Mouse (Mus musculus) lung, postnatal 4 days (tissue): Measurements from ENCODE around the gene Tyro3.

ENCODE experiments used
- DNase-seq, 2 experiments: peaks; one replicate each; pipeline ENCODE4 v3.0.0; 2021

The Tyro3 gene

DNA sequence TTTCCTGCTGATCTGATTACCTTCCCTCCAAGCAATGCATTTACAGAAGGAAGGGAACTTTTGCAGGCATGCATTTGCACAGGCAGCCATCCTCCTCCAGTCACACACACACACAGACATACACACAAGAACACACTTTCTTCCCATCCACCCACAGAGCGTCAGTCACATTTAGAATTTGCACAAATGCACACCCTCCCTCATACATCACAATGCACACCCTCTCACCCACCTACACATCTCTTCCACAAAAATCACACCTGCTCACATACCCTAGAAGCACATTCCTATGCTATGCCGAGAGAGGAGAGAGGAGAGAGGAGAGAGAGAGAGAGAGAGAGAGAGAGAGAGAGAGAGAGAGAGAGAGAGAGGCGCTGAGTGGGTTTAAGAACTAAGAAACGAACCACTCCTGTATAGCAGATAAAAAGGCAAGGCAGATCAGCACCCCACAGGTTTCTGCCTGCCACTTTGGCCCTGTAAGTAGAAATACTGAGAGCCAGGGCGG, at the start of gene Tyro3:
Gene Tyro3, plus strand, starts transcription at position 455 of the 505 bp plus-strand sequence.
- DNase-seq, result peak in 1 of 2 experiments; percentile 7

DNA sequence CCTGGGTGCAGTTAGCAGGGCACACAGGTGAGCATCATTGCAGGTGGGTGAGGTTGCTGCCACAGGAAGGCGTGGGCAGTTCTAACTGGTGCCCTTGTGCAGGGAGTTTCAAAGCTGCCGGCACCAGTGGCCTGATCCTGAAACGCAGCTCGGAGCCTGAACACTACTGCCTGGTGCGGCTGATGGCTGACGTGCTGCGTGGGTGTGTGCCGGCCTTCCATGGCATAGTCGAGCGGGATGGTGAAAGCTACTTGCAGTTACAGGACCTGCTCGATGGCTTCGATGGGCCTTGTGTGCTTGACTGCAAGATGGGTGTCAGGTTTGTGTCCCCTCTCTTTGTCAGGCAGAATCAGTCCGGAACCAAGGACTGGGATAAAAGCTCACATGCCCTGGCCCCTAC, 48.3 kb upstream of the Tyro3 start:
- no peak for DNase-seq

DNA sequence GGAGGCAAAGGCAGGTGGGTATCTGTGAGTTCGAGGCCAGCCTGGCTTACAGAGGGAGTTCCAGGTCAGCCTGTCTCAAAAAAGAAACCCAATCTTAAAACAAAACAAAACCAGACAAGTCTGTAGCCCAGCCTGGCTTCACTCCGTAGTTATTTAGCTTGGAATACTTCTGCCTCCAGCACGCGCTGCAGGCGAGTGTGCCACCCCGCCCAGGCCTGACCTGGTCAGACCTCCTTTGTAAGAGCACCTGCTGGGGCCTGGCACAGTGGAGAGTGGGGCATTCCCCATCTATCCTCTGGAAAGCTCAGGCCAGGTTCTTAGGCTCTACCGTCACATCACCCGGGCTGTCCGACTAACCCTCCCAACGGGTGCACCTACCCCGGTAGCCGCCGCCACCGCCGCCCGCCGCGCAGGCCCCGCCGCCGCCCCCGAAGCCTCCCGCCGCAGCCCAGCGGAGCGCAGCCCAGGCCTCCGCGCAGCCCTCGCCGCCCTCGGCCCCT, 39.9 kb upstream of the Tyro3 start:
- DNase-seq, result no peak

DNA sequence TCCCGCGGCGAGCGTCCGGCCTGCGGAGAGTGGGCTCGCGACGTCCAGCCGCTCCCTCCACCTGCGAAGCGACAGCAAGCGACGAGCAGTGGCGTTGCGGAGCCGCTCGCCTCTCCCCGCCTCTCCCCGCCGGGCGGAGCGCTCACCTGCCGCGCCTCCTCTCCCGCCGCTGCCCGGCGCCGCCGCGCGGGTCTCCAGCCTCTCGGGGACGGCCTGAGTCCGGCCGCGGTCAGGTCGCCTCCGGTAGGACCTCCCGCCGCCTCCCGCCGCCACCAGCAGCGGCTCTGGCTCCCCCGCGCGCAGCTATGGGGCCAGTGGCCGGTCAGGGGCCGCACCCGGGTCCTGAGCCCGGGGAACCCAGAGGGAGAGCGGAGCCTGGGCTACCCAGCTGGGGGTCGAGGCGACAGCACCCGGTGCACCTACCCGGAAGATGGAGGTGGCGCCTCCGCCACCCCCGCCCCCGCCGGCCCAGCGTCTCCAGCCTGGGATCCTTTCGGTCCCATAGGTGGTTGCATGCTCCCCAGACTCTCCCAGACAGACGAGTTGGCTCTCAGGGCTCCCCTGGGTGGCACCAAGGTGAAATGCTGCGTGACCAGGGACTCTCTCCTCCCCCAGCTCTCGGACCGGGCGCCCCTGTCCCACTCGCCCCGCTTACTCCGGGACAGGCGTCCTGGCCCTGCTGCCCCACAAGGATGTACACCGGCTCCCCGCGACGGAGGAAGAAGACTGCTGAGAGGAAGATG, 39.3 kb upstream of the Tyro3 start:
- DNase-seq, result peak; percentile 46 to 54

DNA sequence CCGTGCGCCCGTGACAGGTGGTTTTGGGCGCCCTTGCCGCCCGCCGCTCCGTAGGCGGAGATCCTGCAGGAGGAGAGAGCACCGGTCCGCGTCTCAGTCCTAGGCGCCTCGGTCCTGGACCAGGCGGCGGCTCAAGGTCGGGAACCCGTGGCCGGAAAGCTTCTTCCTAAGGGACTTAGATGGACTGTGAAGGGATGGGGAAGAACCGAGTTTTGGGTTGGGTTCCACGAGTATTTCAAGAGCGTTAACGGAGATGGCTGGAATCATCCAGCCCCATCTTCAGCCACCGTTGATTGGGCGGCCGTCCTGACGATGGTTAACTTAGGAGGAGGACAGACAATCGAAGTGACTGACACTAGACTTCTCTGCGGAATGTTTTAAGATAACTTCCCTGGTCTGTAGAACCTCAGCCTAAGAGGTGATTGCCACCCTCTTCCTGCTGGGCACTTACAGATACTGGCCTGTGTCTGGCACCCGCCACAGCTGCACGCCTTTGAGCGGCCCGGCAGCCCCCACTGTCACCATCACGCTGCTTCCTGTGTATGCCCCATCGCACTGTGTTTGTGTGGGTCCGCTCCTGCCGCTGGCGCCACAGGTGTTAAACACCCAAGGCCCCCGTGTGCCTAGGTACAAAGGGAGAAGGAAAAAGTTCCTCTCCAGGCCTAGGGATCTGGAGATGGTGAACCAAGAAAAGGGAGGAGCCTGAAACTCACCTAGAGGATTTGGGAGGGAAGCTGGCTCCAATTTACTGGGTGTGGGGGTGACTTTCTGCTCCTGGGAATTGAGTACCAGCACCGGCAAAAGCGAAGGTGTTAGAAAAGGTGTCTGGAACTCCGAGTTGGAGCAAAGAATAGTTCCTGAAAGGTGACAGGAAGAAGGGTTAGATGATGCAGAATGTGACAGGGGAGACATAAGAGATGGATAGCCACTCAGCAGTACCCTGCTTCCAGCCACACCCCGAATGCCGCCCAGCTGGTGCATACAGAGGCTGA, 38.4 kb upstream of the Tyro3 start:
- no peak for DNase-seq

DNA sequence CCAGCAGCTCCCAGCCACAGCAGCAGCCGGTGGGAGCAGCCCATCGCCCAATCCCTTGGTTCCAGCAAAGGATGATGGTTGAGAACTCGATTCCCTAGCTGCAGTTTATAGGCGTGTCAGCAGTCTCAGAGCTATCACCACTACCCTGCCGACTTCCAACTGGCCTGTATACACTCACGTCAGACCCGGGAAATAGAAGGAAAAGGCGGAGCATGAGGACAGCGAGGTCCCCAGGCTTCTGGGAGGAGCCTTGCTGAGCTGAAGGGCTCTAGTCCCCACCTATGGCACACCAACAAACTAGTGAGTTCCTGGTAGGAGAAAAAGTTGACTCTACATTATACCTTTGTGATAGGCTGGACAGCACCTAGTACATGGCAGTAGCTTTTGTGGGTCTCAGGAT, 37.3 kb upstream of the Tyro3 start, which contains the start of gene Ltk:
Gene Ltk, minus strand, starts transcription at position 181 of the 400 bp plus-strand sequence.
- DNase-seq, result no peak

DNA sequence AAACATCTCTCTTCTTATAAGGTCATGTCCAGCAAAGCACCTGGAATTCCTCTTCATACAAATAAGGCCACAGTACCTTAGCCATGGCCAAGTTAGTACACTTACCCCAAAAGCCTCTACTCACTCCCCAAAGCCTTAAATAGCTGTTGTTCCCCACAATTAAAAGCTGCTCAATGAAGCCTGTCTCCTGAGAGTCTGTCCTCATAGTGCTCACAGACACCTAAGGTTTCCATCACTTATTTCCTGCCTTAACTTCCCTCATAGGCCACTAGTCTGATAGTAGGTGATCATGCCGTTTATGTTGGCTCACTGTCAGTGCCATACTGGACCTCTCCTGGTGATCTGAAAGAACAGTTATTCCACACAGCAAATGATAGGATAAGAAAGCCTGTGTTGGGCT, 35.3 kb upstream of the Tyro3 start:
- DNase-seq, result no peak

DNA sequence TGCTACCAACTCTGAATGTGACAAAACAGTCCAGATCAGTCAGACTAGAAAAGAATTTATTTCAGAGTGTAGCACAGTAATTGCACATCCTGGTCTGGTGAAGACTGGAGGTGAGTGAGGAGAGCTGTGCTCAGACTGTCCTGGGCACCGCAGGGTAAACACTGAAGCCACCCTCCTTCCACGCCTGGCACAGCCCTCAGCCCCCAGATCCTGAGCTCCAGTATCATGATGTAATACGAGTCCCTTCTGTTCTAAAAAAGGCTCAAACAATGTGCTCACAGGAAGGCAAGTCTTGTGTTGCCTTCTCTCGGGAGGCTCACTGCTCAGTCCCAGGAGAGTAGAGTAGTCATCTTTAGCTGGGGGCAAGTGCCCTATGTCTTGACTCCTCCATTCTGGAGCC, 33.6 kb upstream of the Tyro3 start:
- DNase-seq, result no peak

DNA sequence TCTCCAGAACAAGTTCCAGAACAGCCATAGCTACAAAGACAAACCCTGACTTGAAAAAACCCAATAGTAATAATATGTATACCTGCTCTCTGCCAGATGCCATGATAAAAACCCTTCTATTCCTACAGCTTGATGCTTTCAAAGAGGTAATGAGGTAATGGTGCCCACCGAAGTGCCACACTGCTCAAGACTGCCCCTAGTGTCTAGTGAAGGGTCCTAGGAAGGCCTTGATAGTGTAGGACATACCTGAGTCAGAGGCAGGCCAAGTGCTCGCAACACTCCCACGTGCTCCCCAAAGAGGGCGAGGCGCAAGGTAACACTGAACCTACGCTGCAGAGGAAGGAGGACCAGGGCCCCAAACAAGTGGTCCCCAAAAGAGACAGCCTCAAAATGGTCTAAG, 30.3 kb upstream of the Tyro3 start:
- no peak for DNase-seq

DNA sequence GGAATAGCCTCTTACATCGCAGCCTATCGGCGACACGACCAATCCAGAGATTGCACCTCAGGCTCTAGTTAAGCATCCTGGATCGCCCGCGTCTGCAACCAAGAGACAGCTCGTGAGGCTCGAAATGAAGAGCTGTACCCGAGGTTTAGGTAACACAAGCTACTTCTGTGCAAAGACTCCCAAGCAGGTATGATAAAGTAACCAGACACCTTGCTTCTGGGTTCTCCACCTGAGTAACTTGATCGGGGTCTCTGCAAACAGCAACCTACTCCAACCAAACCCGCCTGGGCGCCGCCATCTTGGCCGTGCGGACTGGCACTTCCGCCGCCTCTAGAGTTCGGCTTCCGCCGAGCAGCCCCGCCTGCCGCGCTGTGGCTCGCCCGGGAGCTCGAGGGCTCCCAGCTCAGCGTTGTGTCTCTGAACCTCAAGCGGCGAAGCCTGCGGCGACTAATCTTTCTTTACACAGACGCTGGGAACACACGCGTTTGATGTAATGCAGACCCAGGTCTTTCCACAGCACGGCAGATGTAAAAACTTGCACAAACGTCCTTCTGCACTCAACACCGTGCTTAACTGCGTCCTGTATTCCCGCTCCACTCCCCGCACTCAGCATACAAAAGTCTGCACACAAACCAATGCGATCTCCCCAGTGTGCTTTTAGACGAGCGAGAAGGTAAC, 10.2 kb upstream of the Tyro3 start, which contains the start of gene Rpap1:
Gene Rpap1, minus strand, starts transcription at position 332 of the 678 bp plus-strand sequence.
- peak; percentile 86 for DNase-seq

DNA sequence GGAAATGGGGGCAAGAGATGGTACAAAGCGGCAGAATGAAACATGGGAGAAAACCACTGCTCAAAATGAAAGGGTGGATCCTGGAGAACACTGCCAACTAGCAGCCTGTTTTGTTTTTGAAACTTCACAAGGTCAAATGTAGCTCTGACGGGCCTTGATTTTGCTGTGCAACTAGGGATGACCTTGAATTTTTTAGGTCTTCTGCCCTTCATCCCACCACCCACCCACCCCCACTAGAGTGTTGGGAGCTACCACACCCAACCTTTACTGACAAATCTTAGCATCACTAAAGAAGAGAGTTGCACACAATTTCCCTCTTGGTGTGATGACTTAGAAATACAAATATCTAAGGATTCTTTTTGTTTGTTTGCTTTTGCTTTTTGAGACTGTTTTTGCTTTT, 7.5 kb upstream of the Tyro3 start:
- no peak for DNase-seq

DNA sequence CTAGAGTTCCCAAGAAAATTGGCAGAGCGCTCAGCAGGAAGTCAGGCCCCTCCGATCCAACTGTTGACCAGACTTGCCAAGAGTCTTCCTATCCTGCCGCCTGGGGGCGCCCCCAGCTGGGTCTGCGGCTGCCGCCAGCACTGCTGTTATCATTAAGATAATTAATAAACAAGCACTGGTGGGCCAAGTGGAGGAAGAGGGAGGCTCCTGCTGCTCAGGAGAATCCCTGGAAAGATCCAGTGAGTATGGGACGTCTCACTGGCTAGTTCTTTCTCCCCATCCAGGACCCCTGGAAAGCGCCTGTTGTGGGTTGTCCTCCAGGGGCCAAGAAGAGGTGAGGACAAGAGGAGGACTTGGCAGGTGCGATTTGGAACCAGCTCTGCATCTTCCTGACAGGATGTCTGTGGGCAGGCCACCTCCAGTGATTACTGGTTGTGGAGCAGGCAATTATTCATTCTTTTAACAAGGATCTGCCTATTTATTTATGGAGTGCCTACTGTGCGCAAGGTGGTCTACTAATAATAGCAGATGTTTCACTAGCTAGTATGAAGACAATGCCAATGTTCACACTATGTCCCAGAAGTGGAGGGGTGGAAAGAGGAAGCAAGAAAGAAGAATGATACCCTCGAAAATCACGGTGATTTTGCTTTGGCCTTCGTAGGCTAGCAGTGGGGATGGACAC, 854 bp downstream of the Tyro3 start:
- DNase-seq, result peak; percentile 86 to 89

DNA sequence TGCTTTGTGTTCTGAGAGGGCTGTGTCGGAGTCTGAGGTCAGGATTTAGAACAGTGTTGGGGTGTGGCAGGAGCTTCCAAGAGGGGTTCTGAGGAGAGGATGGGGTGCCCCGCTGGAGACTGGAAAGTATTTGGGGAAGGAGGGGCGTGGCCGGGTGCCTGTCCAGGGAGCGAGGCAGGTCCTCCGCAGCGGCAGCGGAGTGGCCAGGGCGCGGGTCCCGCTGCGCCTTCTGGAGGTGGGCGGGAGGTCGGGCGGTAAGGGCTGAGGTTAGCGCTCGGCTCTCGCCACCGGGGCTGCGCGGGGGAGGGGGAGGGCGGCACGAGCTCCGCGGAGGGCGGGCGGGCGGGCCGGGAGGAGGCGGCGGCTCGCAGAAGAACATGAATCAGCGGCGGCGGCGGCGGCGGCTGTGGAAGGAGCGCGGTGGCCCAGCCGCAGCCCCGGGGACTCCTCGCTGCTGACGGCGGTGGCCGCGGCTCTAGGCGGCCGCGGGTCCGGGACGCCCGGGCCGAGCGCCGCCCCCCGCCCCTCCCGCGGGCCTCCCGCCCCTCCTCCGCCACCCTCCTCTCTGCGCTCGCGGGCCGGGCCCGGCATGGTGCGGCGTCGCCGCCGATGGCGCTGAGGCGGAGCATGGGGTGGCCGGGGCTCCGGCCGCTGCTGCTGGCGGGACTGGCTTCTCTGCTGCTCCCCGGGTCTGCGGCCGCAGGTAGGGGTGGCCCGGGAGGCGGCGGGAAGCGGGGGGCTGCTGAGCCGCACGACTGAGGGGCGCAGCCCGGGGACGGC, 1.8 kb downstream of the Tyro3 start:
- DNase-seq, result peak; percentile 55 to 68

DNA sequence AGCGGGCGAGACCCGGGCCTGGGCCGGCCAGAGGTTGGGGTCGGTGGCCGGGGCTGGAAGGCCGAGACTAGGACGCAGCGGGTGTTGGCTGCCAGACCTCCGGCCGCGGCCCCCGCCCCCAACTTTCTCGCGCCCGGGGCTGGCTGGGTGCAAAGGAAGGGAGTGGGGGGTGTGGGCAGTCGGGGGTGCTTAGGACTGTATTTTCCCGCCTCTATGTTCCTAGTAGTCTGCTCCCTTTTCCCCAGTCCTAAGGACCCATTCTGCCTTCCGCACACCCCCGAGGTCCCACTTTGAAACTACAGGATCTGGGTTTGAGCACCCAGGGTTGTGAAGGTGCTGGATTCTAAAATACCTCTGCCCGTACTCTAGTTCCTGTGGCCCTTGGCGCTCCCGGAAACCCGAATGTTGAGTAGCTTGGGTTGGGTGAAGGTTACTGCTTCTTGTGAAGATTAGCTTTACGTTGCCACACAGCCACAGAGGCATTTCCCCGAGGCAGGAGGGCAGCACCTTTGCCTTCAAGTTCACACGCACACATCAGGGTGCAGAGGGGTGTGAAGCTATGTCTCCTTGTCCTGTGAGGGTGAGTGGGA, 2.5 kb downstream of the Tyro3 start:
- DNase-seq, result peak in 1 of 2 experiments; percentile 36

DNA sequence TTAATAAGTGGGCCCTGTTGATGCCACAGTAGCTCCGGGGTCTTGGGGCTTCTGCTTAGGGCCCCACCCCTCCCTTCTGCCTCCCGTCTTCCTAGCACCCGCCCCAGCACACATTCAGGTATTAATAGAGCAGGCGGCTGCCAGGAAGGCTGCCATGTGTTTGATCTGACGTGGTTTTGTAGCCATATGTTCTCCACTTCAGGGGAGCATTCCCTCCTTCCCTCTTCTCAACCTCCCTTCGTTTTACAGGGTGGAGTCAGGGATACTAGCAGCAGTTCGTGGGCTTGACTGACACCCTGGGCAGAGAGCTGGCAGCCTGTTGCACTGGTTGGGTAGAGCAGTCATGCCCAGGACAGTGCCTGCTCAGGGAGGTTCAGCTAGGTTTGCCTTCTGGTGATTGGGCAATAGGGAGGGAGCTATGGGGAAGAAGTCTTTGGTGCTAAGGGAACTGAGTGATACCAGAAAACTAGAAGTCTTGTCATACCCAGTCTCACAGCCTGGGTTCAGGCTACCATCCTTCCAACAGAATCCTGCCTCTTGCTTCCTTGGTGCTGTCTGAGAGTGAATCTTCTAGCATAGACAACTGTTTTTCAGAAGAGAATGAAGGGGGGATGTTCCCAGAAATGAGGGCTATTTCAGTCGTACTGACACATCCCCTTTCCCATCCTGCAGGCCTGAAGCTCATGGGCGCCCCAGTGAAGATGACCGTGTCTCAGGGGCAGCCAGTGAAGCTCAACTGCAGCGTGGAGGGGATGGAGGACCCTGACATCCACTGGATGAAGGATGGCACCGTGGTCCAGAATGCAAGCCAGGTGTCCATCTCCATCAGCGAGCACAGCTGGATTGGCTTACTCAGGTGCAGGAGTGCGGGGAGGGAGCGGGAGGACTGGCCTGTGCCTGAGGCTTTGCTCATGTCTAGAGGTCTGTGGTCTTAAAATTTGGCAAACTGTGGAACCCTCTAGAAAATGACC, 3.6 kb downstream of the Tyro3 start:
- no peak for DNase-seq

DNA sequence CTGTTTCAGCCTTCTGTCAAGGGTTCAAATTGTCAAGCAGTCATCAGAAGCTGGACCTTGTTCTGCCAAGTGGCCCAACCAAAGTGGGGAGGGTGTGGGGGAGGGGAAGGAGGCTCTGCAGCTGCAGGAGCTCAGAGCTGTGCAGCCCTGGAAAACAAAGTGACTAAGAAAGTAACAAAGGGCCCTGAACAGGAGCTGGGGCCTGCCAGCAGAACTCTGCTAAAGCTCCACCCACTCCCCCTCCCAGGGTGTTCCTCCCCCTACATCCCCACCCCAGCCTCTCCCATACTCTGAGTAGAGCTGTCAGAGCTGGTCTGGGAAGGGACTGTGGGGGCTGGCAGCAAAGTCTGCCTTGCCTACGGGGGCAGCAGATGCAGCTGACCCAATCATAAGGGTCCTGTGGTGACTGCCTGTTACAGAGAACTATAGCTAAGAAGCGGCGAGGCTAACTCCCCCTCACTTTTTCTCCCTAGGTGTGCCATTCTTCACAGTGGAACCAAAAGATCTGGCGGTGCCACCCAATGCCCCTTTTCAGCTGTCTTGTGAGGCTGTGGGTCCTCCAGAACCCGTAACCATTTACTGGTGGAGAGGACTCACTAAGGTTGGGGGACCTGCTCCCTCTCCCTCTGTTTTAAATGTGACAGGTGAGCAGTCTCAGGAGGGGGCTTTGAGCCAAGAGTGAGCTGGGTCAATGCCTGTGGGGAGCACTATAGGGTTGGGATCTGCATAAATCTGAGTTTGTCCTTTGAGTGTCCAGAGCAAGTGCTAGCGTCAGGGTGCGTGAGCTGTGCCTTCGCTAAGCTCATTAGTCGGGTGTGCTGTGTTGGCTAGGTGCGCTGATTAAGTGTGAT, 5.5 kb downstream of the Tyro3 start:
- DNase-seq, result peak in 1 of 2 experiments; percentile 39

DNA sequence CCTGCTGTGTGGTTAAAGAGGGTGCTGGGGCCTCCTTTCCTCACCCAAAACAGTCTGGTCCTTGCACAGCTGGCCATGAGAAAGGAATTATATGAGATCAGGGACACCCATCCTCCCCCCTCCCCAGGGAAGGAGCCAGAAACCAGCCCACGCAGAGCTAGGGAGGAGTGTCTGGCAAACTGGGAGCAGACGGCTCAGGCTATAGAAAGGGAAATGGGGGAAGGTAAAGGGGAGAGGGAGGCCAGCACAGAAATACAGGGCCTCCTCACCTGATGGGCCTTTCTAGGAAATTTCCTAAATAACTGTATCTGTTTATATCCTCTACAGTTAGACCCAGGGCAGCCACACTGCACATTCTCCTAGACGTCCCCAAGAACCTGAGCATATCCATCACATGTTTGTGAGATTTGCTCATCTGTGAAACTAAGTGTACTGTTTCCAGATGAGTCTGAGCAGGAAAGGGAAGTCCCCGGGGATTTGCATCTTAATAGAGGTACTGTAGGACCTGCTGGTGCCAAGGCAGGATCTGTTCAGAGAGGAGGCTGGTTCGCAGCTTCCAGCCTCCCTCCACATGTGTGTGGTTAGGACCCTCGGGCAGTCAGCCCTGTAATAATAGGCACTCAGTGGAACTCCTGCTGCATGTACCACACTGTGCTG, 6.2 kb downstream of the Tyro3 start:
- no peak for DNase-seq

DNA sequence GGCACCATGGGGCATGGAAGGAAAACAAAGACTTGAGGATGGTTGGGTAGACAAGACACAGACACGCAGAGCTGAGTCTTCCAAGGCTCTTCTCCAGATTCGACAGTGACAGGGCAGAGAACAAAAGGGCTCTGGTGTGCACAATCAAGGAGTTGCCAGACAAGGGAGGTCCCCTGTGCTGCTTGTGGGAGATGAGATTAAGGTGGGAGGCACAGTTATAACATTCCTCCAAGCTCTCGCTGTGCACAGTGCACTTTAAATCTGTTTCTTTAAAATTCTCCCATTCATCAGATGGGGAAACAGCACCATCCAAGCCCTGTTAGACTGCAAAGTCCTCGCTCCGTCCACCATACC, 6.7 kb downstream of the Tyro3 start:
- no peak for DNase-seq
